Mouse (Mus musculus) NIH3T3 (cell line): ENCODE measurements around the gene Hecw1.
"Not testable (repeated sequence)": the region's sequence is repeated elsewhere in the genome, so short reads cannot be mapped to it uniquely, and the experiment has no call there.

ENCODE experiments used
- DNase-seq: peaks from one replicate; pipeline ENCODE4 v3.0.0-alpha.2; 2012; ENCODE audit warnings: low read depth

The Hecw1 gene

GRCm38 (mm10) chr13:14365546-14365945 lies 157.5 kb downstream of the Hecw1 start:
- DNase-seq: peak; percentile 14

DNA sequence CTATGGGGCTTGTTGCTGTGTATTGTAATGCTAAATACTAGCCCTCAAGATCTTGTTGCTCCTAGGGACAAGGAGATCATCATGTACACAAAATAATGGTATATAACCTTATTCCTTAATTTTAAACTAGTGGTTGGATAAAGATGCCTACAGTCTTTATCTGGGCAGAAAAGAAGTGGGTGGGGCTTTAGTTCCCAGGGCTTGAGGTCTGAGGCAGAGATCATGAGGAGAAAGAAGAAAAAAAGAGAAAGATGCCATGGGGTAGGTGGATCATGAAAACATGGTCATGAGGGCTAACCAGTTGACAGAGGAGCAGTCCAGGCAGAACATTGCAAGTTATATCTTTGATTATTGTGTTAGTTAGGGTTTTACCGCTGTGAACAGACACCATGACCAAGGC lies 195.8 kb downstream of the Hecw1 start:
- DNase-seq: no peak

DNA sequence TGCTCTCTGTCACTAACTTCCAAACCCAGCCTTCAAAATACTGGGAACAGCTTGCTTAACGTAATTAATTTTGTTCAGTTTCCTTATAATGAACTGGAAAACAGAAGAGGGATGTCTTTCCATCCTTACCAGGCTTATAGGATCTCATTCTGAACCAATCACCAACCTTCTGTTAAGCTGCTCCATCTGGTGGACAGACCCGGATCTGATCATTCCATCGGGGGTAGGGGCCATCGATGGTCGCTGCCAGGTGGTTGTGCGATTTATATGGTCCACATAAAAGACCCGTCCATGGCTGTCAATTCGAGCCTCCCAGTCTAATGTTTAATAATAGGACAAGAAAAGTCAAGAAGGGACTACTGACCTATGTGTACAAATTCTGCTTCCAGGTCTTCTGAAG lies 216.4 kb downstream of the Hecw1 start:
- no peak for DNase-seq

GRCm38 (mm10) chr13:14304103-14304502 lies 218.9 kb downstream of the Hecw1 start:
- DNase-seq: no peak

DNA sequence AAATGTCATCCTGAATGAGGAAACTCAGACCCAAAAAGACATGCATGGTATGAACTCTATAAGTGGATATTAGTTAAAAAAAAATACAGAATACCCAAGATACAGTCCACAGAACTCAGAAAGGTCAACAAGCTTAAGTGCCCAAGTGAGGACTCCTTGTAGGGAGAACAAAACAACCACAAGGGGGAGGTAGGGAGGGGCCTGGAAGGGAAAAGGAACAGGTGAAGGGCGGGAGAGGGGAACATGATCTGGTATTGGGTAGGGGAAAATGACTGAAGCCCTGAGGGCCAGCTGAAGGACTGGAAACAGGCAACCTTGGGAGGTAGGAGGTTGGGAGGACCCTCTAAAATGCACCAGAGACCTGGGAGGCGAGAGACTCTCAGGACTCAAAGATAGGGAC lies 220.1 kb downstream of the Hecw1 start:
- no peak for DNase-seq

GRCm38 (mm10) chr13:14290016-14290415 lies 233.0 kb downstream of the Hecw1 start:
- no peak for DNase-seq

GRCm38 (mm10) chr13:14271476-14271875 lies 251.6 kb downstream of the Hecw1 start:
- DNase-seq: no peak

- DNase-seq: not testable (repeated sequence)
Observed at GRCm38 (mm10) chr13:14260939-14261338, 262.1 kb downstream of the Hecw1 start.

- no peak for DNase-seq
Observed at GRCm38 (mm10) chr13:14245946-14246345, 277.1 kb downstream of the Hecw1 start.

DNA sequence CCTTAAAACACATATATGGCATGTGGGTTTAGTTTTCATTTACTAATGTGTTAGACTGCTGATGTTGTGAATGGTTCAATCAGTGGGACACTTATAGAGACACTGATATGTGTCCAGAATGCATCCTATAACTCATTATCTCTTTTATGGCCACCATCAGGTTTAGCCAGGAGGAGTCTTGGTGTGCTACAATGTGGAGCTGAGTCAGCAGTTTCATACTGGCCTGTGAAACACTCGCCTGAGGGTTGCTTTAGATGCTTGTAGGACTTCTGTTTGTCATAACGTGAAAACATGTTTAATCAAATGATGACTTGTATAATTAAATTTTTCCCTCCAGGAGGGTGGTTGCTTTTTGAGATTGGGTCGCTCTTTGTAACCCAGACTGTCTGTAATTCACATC lies 343.4 kb downstream of the Hecw1 start:
- DNase-seq: no peak

DNA sequence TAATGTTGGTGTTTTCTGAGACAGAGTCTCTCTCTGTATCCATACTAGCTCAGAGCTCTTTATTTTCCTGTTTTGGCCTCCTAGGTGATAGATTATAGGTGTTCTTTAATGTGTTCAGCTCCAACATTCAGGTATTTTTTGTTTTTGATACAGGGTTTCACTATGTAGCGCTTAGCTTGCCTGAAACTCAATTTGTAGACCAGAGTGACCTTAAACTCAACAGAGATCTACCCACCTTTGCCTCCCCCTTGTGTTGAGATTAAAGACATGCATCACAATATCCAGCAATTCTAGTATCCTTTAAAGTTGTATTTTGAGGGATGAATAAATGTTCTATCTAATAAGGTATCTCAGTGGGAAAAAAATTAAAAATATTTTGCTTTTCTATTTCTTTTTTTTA lies 345.0 kb downstream of the Hecw1 start:
- DNase-seq: peak; percentile 34
